Mouse (Mus musculus): ENCODE measurements around the gene Fam187b.

- no peak for TF ChIP-seq CTCF (IDR thresholded peaks at IDR 0.05; ENCODE audit: low read depth)
- no peak for TF ChIP-seq EP300 (IDR thresholded peaks at IDR 0.05; ENCODE audit: low read depth)
These were observed 15.1 kb downstream of the Fam187b start for GRCm38 (mm10) chr7:30988519-30989162.

Measured in liver, embryonic 14.5 days (tissue).